Mouse (Mus musculus): ENCODE results near the gene Erp27. TPM values are rescaled to one million over a fixed set of nuclear protein-coding genes. Genes with fewer than 3 reads are reported as not detected.

Gene Erp27
- total RNA-seq, 4 experiments from 2014 or later = 0.44 to 0.57 TPM; not detected in 2

GRCm38 (mm10) chr6:136868921-136869320 lies 53.1 kb downstream of the Erp27 start:
- no peak for DNase-seq (ENCODE audit: low spot score)

- DNase-seq (ENCODE audit: low spot score) = no peak
Measured at GRCm38 (mm10) chr6:136866150-136866549, 55.8 kb downstream of the Erp27 start.

GRCm38 (mm10) chr6:136865360-136865759 lies 56.6 kb downstream of the Erp27 start:
- no peak for DNase-seq (ENCODE audit: low spot score)

- peak; percentile 74 for DNase-seq (ENCODE audit: low spot score)
Measured at GRCm38 (mm10) chr6:136861020-136861419, 61.0 kb downstream of the Erp27 start.

- DNase-seq (ENCODE audit: low spot score) = peak; percentile 31
Measured at GRCm38 (mm10) chr6:136858420-136858819, 63.6 kb downstream of the Erp27 start.

GRCm38 (mm10) chr6:136857873-136858260 lies 64.1 kb downstream of the Erp27 start:
- DNase-seq (ENCODE audit: low spot score) = peak; percentile 71

Other genes with a start within 250 kb of the Erp27 start
- gene Gucy2c, start 140.4 kb downstream of the Erp27 start, total RNA-seq (2022) = not detected
- 1 to 10 TPM; 5.9 to 8.4 (median 6.9) TPM for gene Hist4h4, start 117.8 kb downstream of the Erp27 start, total RNA-seq (2022)
- gene H2afj, start 113.9 kb downstream of the Erp27 start, total RNA-seq (2022) = 10 to 100 TPM; 20.6 to 35.7 (median 31.6) TPM
- 1 to 10 TPM in 1 of 4 experiments, under 1 TPM in 3; 0.89 to 1.6 (median 0.94) TPM for gene BC049715, start 94.6 kb downstream of the Erp27 start, total RNA-seq (2022)
- gene Wbp11, start 93.9 kb downstream of the Erp27 start, total RNA-seq (2022) = 10 to 100 TPM; 60.9 to 70.3 (median 65.5) TPM
- gene Smco3, start 86.7 kb downstream of the Erp27 start, total RNA-seq (2022) = not detected
- 10 to 100 TPM; 17.9 to 24.4 (median 22.7) TPM for gene Art4, start 64.4 kb downstream of the Erp27 start, total RNA-seq (2022)
- 100 to 1,000 TPM; 260 to 429 (median 309) TPM for gene Mgp, start 46.4 kb downstream of the Erp27 start, total RNA-seq (2022)
- gene Pde6h, start 1.7 kb upstream of the Erp27 start, total RNA-seq (2022) = under 1 TPM in 1 of 4 experiments, not detected in 3; 0.81 TPM
- gene Arhgdib, start 19.7 kb upstream of the Erp27 start, total RNA-seq (2022) = 10 to 100 TPM; 19.6 to 27.6 (median 22.0) TPM
- 1 to 10 TPM; 2.4 to 3.0 (median 2.7) TPM for gene Rerg, start 248.3 kb upstream of the Erp27 start, total RNA-seq (2022)

Measured in heart, adult 8-10 months (tissue).